Mouse (Mus musculus): ENCODE results near the gene Olfr727. TPM values are rescaled to one million over a fixed set of nuclear protein-coding genes. Genes with fewer than 3 reads are reported as not detected.

The Olfr727 gene
- total RNA-seq (2021): not detected
- long read RNA-seq, experiment 1: 0 reads
- long read RNA-seq, experiment 2: 0 reads

DNA sequence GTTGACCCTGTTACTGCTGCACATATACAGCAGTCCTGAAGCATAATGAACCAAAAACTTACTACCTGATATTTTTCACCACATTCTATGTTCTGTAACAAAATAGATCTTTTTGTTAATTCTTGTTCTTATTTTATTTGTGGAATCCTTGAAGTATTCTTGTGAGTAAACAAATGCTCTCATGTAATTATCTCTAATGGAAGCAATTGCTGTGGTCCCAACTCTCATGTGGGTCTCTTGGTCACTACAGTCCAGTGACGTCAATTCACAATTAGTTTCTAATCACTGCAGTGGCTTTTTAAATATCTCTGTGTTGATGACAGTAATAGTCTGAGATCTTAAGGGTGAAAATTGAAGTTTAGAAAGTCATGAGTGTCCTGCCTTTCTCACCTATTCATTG, at the start of gene Olfr727:
Olfr727 (plus strand) TSS at position 301 of the 400 bp plus-strand sequence.
- no peak for DNase-seq

DNA sequence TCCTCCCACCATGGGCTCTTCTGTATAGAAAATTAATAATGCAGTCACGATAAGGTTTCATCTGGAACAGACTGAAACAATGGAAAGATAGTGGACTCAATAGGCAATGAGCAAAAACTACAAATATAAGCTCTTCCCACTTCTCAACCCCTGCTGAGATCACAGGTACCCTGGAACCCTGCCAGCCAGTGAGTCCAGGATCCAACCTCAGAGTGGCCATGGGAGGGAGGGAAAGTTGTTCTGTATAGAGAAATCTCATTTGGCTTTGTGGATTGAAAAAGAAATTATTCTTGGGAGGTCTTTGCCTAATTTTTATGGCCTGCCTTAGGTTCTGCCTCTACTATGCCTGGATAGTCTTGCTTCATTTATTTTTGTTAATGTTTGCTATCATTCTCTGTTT, 32.1 kb upstream of the Olfr727 start, which contains the start of gene Olfr726:
Olfr726 (minus strand) TSS at position 101 of the 400 bp plus-strand sequence.
- no peak for DNase-seq

DNA sequence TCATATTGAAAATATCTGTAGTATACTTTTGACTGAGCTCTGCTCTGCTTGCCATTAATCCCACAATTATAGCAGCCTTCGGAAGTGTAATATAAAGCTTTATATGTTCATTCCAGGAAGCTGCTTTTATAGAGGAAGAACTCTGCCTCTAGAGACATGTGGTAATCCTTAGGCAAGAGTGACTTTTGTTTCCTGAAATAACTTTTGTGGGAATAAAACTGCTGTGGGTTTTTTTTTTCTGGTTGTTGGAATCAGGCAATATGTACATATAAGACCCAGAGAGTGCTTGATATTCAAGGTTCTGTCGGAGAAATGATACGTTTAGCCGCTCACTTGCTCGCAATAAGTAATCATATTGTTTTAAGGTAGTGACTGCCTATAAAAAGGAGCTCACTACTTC, 19.6 kb downstream of the Olfr727 start, which contains the start of gene Olfr728:
Olfr728 (minus strand) TSS at position 101 of the 400 bp plus-strand sequence.
- no peak for DNase-seq

- no peak for DNase-seq
Measured at GRCm38 (mm10) chr14:50152810-50153209, 29.8 kb downstream of the Olfr727 start, which contains the start of gene Olfr729. Olfr729 (minus strand) TSS chr14:50152910.

Other genes starting within 250 kb of the Olfr727 start
- not detected for gene Olfr722, start 221.2 kb upstream of the Olfr727 start, total RNA-seq (2021)
- not detected for gene Olfr723, start 191.4 kb upstream of the Olfr727 start, total RNA-seq (2021)
- gene Olfr724, start 159.9 kb upstream of the Olfr727 start, total RNA-seq (2021): not detected
- gene Olfr725, start 82.8 kb upstream of the Olfr727 start, total RNA-seq (2021): not detected
- not detected for gene Olfr726, start 32.2 kb upstream of the Olfr727 start, total RNA-seq (2021)
- not detected for gene Olfr728, start 19.5 kb downstream of the Olfr727 start, total RNA-seq (2021)
- gene Olfr729, start 29.7 kb downstream of the Olfr727 start, total RNA-seq (2021): not detected
- gene Olfr730, start 65.0 kb downstream of the Olfr727 start, total RNA-seq (2021): not detected
- gene Olfr731, start 118.7 kb downstream of the Olfr727 start, total RNA-seq (2021): not detected
- gene Olfr732, start 161.0 kb downstream of the Olfr727 start, total RNA-seq (2021): not detected
- gene Olfr733, start 178.3 kb downstream of the Olfr727 start, total RNA-seq (2021): not detected
- not detected for gene Olfr734, start 203.6 kb downstream of the Olfr727 start, total RNA-seq (2021)
- gene Olfr735, start 225.7 kb downstream of the Olfr727 start, total RNA-seq (2021): not detected
- gene Tlr11, start 234.7 kb downstream of the Olfr727 start, total RNA-seq (2021): under 1 TPM; 0.30 to 0.51 TPM